Mouse (Mus musculus) testis, postnatal 10 days (tissue): ENCODE results near the gene Syt1.

ENCODE experiments used
- DNase-seq: peaks from one replicate; pipeline ENCODE4 v3.0.0; 2021; ENCODE audit warnings: low spot score

Syt1 gene

GRCm38 (mm10) chr10:108572764-108573163, 438.0 kb downstream of the Syt1 start:
- DNase-seq = no peak

- no peak for DNase-seq
Observed at GRCm38 (mm10) chr10:108571104-108571503, 439.7 kb downstream of the Syt1 start.

- DNase-seq = no peak
Observed at GRCm38 (mm10) chr10:108569568-108570139, 441.1 kb downstream of the Syt1 start.

- DNase-seq = no peak
Observed at GRCm38 (mm10) chr10:108568925-108569324, 441.9 kb downstream of the Syt1 start.

DNA sequence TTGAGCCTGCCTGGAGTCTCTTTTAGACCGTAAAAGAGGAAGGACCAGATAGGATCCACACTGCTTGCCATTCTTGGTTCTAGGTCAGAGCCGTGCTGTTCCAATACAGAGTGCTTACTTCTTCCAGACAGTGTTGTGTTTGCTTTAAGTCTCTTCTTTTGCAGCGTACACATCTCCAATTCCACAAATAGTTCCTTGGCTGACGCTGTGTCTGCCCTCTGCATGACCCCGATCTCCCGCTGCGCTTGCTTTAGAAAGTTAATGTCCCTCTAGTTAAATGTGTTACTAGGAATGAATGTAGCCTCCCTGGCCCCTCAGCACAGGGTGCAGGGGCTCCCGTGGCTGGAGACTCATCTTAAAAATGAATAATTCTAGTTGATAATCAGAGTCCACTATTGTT, 442.6 kb downstream of the Syt1 start:
- DNase-seq = no peak

- DNase-seq = no peak
Observed at GRCm38 (mm10) chr10:108567456-108567855, 443.3 kb downstream of the Syt1 start.

DNA sequence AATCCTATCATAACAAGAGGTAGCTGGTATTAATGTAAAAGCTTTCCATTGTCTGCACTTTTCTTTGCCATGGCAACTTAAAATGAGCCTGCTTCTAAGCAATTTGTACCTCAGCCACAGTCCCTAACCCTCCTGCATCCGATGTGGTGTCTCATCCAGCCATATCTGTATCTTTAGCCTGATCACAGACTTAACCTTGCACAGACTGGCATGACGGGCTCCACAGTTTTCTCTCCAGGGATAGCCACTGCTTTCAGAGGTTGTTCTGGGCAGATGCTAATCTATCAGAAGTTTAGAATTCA, 451.2 kb downstream of the Syt1 start:
- no peak for DNase-seq

- DNase-seq = no peak
Observed at GRCm38 (mm10) chr10:108558812-108559606, 451.8 kb downstream of the Syt1 start.

GRCm38 (mm10) chr10:108552544-108552943, 458.2 kb downstream of the Syt1 start:
- DNase-seq = no peak

- no peak for DNase-seq
Observed at GRCm38 (mm10) chr10:108545715-108546114, 465.1 kb downstream of the Syt1 start.

- no peak for DNase-seq
Observed at GRCm38 (mm10) chr10:108541555-108541954, 469.2 kb downstream of the Syt1 start.

GRCm38 (mm10) chr10:108538546-108538945, 472.2 kb downstream of the Syt1 start:
- DNase-seq = no peak

- peak; percentile 70 for DNase-seq
Observed at GRCm38 (mm10) chr10:108537641-108538040, 473.1 kb downstream of the Syt1 start.

DNA sequence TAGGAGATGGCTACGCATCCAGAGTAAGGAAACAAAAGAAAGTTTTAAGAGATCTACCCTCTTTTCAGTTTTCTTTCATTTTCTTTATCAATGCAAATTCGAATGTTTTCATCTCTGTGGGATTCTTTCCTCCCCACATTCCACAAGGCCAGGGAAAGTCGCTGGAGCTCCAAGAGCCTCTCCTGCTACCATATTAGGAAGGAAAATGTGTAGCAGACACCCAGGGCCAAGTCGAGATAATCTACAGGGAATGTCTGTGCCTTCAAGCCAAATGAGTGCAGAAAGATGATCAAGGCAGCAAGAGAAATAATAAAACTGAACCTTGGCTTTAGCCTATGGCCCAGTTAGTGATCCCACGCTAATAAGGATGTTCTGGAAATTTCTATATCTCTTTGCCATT, 474.9 kb downstream of the Syt1 start:
- no peak for DNase-seq

GRCm38 (mm10) chr10:108534112-108534511, 476.7 kb downstream of the Syt1 start:
- no peak for DNase-seq

GRCm38 (mm10) chr10:108532916-108533315, 477.9 kb downstream of the Syt1 start:
- DNase-seq = no peak

- no peak for DNase-seq
Observed at GRCm38 (mm10) chr10:108532283-108532682, 478.5 kb downstream of the Syt1 start.

DNA sequence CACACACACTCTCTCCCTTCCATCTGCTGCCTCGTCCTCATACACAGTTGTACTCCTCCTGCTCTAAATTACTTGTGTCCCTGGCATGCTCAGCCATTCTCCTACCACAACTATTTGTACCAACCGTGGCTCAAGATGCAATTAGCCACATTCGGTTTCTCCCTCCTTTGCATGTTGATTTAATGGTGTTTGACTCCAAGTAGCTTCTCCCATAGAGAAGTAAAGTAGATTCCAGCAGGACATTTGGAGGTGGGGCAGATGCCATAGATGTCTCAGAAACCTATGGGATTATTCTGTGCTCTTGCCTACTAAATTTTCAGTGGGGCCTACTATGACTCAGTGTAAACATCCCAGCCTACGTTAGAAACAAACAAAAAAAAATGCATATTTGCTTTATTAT, 479.1 kb downstream of the Syt1 start:
- DNase-seq = no peak

GRCm38 (mm10) chr10:108531111-108531510, 479.7 kb downstream of the Syt1 start:
- no peak for DNase-seq

GRCm38 (mm10) chr10:108528338-108528737, 482.4 kb downstream of the Syt1 start:
- no peak for DNase-seq

DNA sequence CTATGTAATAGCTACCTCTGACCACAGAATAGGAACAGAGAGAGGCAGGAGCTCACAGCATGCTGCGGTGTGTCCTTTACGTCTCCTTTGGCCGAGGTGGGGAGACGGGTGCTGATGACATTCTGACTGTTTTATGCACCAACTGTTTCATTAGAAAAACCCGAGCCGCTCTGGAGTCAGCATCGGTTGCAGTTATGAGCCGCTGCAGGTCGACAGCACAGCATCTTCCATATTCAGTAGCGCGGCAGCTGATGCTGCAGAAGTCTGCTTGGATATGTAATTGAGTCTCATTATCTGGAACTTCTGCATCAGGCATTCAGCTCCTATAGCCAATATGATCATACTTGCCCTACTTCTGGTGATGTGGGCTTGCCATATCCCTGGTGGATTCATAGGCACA, 485.3 kb downstream of the Syt1 start:
- no peak for DNase-seq

DNA sequence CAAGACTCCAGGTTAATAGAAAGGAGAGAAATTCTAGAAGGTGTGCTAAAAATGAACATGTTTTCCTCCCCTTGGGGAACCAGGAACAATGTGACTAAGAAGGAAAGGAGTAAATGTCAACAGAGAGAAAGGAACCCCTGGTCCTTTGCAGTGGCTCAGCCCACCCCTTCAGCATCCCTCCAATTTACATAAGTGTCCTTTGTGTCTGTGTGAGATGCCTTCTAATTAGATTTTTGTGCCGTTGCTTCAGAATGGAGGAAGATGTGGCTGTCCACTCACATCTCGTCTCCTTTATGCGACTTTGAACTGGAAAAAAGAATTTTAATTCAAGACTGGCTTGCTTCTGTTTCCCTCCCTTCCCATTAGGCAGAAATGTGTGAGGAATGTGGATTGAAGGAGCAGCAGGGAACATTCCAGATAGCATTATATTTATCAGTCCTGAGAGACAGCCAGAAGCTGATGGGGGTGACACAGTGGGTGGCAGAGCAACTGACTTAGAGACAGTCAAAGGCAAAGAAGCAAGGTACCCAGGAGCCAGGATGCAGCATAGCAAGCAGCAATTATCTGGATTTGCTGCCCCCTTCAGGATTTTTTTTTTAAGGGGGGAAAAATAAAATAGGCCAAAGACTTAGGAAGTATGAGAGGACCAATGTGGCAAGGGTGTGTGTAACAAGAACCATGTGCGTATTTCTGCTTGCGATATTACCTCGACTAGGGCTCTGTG, 486.3 kb downstream of the Syt1 start:
- DNase-seq = no peak

- DNase-seq = no peak
Observed at GRCm38 (mm10) chr10:108519156-108519555, 491.6 kb downstream of the Syt1 start.
